Mouse (Mus musculus): Measurements from ENCODE around the gene Tmem106a. TPM values are rescaled to one million over a fixed set of nuclear protein-coding genes. Genes with fewer than 3 reads are reported as not detected.

Tmem106a gene
- total RNA-seq, 2 experiments from 2014 or later: 1.2 to 2.0 TPM

DNA sequence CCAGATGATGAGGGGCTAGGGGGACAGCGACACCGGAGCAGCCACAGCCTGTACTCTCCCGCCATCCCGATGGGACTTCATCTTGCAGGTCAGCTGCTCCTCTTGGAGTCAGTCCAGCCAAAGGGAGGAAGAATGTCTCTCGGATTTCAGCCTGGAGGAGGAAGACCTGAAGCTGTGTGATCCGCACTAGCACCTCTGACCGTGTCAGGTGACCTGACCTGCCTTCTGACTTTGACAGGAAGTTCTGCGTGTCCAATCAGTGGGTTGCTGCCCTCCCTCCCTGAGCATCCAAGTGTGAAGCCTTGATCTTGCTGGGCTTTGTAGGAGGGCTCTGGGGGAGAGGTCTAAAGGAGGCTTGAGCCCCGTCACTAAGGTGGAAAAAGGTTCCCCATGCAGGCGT lies 53.6 kb downstream of the Tmem106a start:
- DNase-seq (ENCODE audit: low spot score in 2 of 2): no peak

DNA sequence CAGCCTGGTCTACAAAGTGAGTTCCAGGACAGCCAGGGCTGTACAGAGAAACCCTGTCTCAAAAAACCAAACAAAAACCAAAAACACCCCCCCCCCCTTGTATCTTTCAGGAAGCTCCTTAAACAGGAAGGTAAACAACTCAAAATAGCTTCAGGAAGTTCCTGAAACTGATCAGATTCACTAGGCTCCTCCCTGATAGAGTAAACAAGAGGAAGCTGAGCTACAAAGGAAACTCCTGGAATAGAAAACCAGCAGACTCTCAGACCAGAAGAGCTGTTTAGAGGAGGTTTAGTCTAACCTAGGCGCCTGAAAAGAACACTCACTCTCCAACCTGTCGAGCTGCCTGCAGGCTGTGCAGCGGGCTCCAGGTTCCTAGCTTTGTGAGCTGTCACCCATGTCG lies 57.7 kb downstream of the Tmem106a start:
- no peak for DNase-seq (ENCODE audit: low spot score in 2 of 2)

DNA sequence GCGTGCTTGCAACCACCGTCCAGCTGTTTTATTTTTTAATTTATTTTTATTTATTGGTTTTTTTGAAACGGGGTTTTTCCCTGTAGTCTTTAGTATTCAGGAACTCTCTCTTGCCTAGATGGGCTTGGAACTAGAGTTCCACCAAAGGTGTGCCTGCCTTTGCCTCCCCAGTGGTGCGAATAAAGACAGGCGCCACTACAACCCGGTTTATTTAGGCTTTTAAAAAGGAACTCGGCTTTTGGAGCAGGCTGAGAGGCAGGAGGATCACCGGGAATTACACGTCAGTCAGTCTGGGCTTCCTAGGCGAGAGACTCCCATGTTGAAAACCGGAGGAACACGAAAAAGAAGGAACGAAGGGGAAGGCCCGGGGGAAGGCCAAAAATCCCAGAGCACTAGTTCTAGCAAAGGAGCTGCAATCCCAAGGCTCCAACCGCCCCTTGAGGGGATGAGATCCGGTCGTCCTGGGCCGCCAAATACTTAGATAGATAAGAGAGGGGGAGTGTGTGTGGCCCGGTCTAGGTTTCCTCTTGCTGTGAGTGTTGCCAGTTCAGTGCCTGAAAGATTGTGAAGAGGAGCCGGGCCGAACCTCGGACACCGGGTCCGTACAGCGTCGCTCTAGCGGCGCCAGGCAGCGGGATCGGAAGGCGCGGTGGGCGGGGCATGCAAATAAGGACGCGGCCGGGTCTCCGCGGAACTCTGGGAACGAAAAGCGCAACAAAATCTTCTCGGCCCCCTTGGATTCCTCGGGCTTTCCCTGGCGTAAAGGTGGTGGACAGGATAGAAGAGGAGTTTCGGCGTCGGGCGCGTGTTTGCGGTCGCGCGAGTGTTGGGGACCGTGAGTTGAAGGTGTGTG lies 59.0 kb downstream of the Tmem106a start:
- DNase-seq (ENCODE audit: low spot score in 2 of 2): peak; percentile 66 to 87

Other genes with a start within 250 kb of the Tmem106a start
- gene G6pc, start 214.7 kb upstream of the Tmem106a start, total RNA-seq (2021): not detected
- gene Aarsd1, start 164.6 kb upstream of the Tmem106a start, total RNA-seq (2021): 10 to 100 TPM; 45.9 to 51.1 TPM
- 1 to 10 TPM; 6.3 to 6.4 TPM for gene Gm27029, start 157.4 kb upstream of the Tmem106a start, total RNA-seq (2021)
- 10 to 100 TPM; 36.5 to 36.8 TPM for gene Rundc1, start 157.2 kb upstream of the Tmem106a start, total RNA-seq (2021)
- 1 to 10 TPM in 1 of 2 experiments, under 1 TPM in 1; 0.99 to 2.0 TPM for gene Ptges3l, start 156.9 kb upstream of the Tmem106a start, total RNA-seq (2021)
- 10 to 100 TPM; 40.7 to 42.5 TPM for gene Rpl27, start 139.9 kb upstream of the Tmem106a start, total RNA-seq (2021)
- 1 to 10 TPM; 2.4 to 2.7 TPM for gene Ifi35, start 133.8 kb upstream of the Tmem106a start, total RNA-seq (2021)
- gene Rnd2, start 117.2 kb upstream of the Tmem106a start, total RNA-seq (2021): 100 to 1,000 TPM; 111 to 120 TPM
- gene Vat1, start 116.0 kb upstream of the Tmem106a start, total RNA-seq (2021): 10 to 100 TPM; 32.1 to 33.8 TPM
- gene Brca1, start 30.3 kb upstream of the Tmem106a start, total RNA-seq (2021): 1 to 10 TPM in 1 of 2 experiments, under 1 TPM in 1; 0.56 to 1.0 TPM
- gene Nbr1, start 30.1 kb upstream of the Tmem106a start, total RNA-seq (2021): 100 to 1,000 TPM; 134 to 138 TPM
- not detected for gene Gm11634, start 17.0 kb downstream of the Tmem106a start, total RNA-seq (2021)
- gene Rdm1, start 45.0 kb downstream of the Tmem106a start, total RNA-seq (2021): 10 to 100 TPM; 12.0 to 15.0 TPM
- gene Arl4d, start 83.3 kb downstream of the Tmem106a start, total RNA-seq (2021): 10 to 100 TPM; 16.8 to 32.1 TPM
- 10 to 100 TPM; 35.2 to 35.9 TPM for gene Dhx8, start 150.7 kb downstream of the Tmem106a start, total RNA-seq (2021)
- gene Etv4, start 203.1 kb downstream of the Tmem106a start, total RNA-seq (2021): 10 to 100 TPM in 1 of 2 experiments, 1 to 10 TPM in 1; 9.0 to 10.6 TPM

Data from layer of hippocampus, adult 18-20 months (tissue).